Mouse (Mus musculus) bone marrow macrophage, adult 2 months (primary cell): ENCODE results near the gene Krt18. TPM values are rescaled to one million over a fixed set of nuclear protein-coding genes. Genes with fewer than 3 reads are reported as not detected.
"Not testable (repeated sequence)": the region's sequence is repeated elsewhere in the genome, so short reads cannot be mapped to it uniquely, and the experiment has no call there.

Experiments used
- H3K27ac ChIP-seq: 2 replicates; pipeline ENCODE4 v1.5.1; 2012; ENCODE audit warnings: low read depth, low read length; ENCODE audit not compliant: insufficient read depth
- H3K4me1 ChIP-seq: 2 replicates; pipeline ENCODE4 v1.6.1; 2012; ENCODE audit warnings: low read length; ENCODE audit not compliant: control insufficient read depth, insufficient read depth
- H3K4me3 ChIP-seq: 2 replicates; pipeline ENCODE4 v1.5.1; 2012; ENCODE audit warnings: mild to moderate bottlenecking, low read length, moderate library complexity; ENCODE audit not compliant: insufficient read depth
- CTCF ChIP-seq: IDR thresholded peaks from 2 replicates; pipeline ENCODE4 v1.5.1; 2012; ENCODE audit warnings: low read depth, mild to moderate bottlenecking, low read length, moderate library complexity
- POLR2A ChIP-seq: IDR thresholded peaks from 2 replicates; pipeline ENCODE4 v1.6.1; 2012; ENCODE audit warnings: mild to moderate bottlenecking, low read depth, low read length, borderline replicate concordance
- polyA plus RNA-seq: library from polyadenylated mRNA; stranded (reverse); fragments of >200 nt; gene quantifications from 2 replicates; pipeline ENCODE4 v1.2.4, GENCODE M21; 2012; ENCODE audit not compliant: missing spikeins, insufficient read depth, insufficient read length

Krt18 gene
- polyA plus RNA-seq, 1 experiment, result not detected

- TF ChIP-seq POLR2A (no peak), CTCF (no peak)
- Histone ChIP-seq H3K4me1 (no peaks in the 10 kb centered on the region), H3K27ac (no peak overlapping the region), H3K4me3 (no peak overlapping the region)
These were observed 32.3 kb upstream of the Krt18 start for GRCm38 (mm10) chr15:101995484-101996236.

DNA sequence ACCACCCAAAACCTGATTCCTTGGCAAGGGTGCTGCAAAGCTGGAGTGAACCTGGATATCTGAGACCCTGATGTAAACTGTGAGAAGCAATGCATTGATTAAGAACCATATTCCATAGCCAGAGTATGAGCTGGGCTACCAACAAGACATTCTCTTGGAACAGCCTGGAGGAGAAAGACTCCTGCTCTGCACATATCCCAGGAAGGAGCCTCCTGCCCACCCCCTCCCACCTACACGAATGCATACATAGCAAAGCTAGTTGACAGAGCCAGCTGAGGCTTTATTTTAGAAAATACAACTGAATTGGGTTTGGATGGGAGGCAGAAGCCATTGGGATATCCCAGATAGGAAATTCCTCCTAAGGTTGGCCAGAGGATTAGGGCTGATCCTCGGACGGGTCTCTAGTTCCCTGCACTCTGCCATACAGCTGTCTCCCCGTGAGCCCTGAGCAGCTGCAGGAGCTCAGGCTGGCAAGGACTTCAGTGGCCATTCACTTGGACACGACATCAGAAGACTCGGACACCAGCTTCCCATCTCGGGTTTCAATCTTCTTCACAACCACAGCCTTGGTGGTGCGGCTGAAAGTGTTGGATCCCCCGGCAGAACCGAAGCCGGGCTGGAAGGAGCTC is 31.4 kb upstream of the Krt18 start:
- H3K4me1 ChIP-seq, H3K27ac ChIP-seq, H3K4me3 ChIP-seq: not testable (repeated sequence)

DNA sequence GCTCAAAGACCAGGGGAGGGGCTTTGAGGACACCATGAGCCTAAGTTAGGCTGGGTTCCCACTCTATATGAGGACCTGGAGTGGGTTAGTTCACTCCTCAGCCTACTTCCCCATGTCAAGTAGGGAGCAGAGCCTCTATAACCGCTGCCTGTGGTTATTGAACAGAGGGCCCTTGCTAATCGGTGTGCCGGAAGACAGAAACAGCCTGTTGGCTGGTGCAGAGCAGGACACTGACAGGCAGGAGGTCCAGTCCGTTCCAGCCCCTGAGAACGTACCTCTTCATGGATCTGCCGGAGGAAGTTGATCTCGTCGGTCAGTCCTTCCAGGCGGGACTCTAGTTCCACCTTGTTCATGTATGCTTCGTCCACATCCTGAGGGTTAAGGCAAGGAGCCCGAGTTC is 28.8 kb upstream of the Krt18 start:
- H3K27ac ChIP-seq, result no peak overlapping the region
- H3K4me1 ChIP-seq, result peaks cover 3% of the 10 kb centered on the region; the same call in 1 of the 2 replicates
- H3K4me3 ChIP-seq, result no peak overlapping the region
- TF ChIP-seq POLR2A, result no peak
- no peak for TF ChIP-seq CTCF

DNA sequence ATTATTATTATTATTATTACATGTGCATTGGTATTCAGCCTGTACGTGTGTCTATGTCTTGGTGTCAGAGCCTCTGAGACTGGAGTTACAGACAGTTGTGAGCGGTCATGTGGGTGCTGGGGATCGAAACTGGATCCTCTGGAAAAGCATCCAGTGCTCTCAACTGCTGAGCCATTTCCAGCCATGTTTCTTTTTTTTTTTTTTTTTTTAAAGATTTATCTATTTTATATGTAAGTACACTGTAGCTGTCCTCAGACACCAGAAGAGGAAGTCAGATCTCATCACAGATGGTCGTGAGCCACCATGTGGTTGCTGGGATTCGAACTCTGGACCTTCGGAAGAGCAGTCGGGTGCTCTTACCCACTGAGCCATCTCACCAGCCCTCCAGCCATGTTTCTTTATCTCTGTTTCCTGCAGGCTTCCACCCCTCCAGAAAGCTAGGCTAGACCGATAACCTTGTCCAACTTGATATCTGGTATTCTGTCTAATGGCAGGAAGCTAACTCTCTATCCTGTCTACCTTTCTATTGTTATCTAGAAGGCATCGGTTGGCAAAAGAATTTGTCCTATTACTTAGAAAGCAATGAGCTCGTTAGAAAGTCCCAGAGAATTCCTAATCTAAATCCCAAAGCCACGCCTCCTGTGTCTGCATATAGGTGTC is 28.2 kb upstream of the Krt18 start:
- H3K4me1 ChIP-seq, result peaks cover 3% of the 10 kb centered on the region; the same call in 1 of the 2 replicates
- H3K4me3 ChIP-seq, result no peak overlapping the region
- TF ChIP-seq CTCF (no peak), POLR2A (no peak)
- no peak overlapping the region for H3K27ac ChIP-seq

- TF ChIP-seq POLR2A, result no peak
- no peak for TF ChIP-seq CTCF
- H3K27ac ChIP-seq, result no peak overlapping the region
These were observed 25.1 kb upstream of the Krt18 start for GRCm38 (mm10) chr15:102002646-102003488.

DNA sequence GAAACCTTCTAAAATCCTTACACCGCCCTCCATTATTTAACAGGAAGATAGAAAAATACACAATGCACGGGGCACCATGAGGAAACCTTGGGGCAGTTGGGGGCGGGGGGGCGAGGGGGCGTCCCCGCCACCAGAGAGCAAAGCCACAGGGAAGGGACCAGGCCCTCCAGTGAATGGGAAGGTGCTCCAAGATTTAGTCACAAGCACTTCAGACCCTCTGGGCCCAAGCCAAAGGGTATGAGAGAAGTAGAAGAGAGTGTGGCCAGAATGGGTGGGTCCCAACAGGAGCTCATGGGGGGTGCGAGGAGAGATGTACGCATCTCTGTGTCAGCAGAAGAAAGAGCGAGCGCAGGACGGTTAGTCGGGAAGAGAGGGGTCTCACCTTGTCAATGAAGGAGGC is 24.5 kb upstream of the Krt18 start:
- H3K4me3 ChIP-seq, result no peak overlapping the region
- H3K27ac ChIP-seq, result no peak overlapping the region

More at GRCm38 (mm10) chr15:102002646-102003488, 25.1 kb upstream of the Krt18 start:
- Histone ChIP-seq H3K4me1 (peaks cover 3% of the 10 kb centered on the region; the same call in 1 of the 2 replicates), H3K4me3 (no peak overlapping the region)

DNA sequence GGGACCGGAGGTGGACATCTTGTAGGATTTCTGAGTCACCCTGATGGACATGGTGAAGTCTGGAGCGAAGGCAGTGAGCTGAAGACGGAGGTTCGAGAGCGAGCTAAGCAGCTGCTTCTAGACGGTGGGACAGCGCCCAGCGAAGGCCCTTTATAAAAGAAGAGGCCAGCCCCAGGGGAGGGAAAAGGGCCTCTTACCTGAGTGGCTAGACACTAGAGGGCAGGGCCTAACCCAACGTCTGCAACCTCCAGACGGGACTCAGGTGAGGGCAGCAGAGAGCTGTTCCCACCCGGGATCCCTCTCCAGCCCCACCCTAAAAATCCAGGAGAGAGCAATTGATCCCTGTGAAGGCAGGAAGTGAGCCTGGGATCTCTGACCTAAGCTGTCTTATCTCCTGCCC is 23.8 kb upstream of the Krt18 start, which contains the start of gene Krt8:
Krt8 (minus strand) TSS at position 294 of the 400 bp plus-strand sequence.
- TF ChIP-seq CTCF (no peak), POLR2A (no peak)
- no peak within 1 kb of the TSS for H3K27ac ChIP-seq
- peaks cover 3% of the 10 kb centered on the region; the same call in 1 of the 2 replicates for H3K4me1 ChIP-seq
- no peak within 1 kb of the TSS for H3K4me3 ChIP-seq

More for the DNA sequence above, 24.5 kb upstream of the Krt18 start:
- TF ChIP-seq POLR2A (no peak), CTCF (no peak)
- H3K4me1 ChIP-seq, result peaks cover 3% of the 10 kb centered on the region; the same call in 1 of the 2 replicates

GRCm38 (mm10) chr15:102005290-102005689 is 22.7 kb upstream of the Krt18 start:
- TF ChIP-seq CTCF (no peak), POLR2A (no peak)

GRCm38 (mm10) chr15:102006317-102006716 is 21.7 kb upstream of the Krt18 start:
- Histone ChIP-seq H3K27ac (no peak overlapping the region), H3K4me1 (peaks cover 9% of the 10 kb centered on the region; the same call in 1 of the 2 replicates), H3K4me3 (no peak overlapping the region)
- TF ChIP-seq CTCF, result no peak
- no peak for TF ChIP-seq POLR2A

More at GRCm38 (mm10) chr15:102005290-102005689, 22.7 kb upstream of the Krt18 start:
- Histone ChIP-seq H3K4me1 (peaks cover 3% of the 10 kb centered on the region; the same call in 1 of the 2 replicates), H3K27ac (no peak overlapping the region), H3K4me3 (no peak overlapping the region)
